Mouse (Mus musculus) T-helper 2 cell (primary cell): Measurements from ENCODE around the gene Dennd1a.
"Not testable (repeated sequence)": the region's sequence is repeated elsewhere in the genome, so short reads cannot be mapped to it uniquely, and the experiment has no call there.

ENCODE experiments used
- in situ Hi-C: fragments of 300-600 bp; cut with MboI, MseI; formaldehyde crosslinking; loops from one replicate; pipeline ENCODE4 v1.15.1; 2025; ENCODE audit warnings: high pct_unique_total_duplicates

Dennd1a gene

GRCm38 (mm10) chr2:37971726-37972125, 315.5 kb downstream of the Dennd1a start:
- in situ Hi-C loops = no loop called here

GRCm38 (mm10) chr2:37969713-37970485, 317.3 kb downstream of the Dennd1a start:
- in situ Hi-C loops = no loop called here

- in situ Hi-C loops = no loop called here
Observed at GRCm38 (mm10) chr2:37964534-37964933, 322.7 kb downstream of the Dennd1a start.

GRCm38 (mm10) chr2:37963362-37963761, 323.8 kb downstream of the Dennd1a start:
- in situ Hi-C loops = no loop called here

- in situ Hi-C loops = loop anchor here (10.0 kb wide), 1 partner anchor 426 kb away; no protein-coding TSS in a partner anchor
Observed at GRCm38 (mm10) chr2:37948424-37948823, 338.8 kb downstream of the Dennd1a start.

- in situ Hi-C loops = loop anchor here (10.0 kb wide), 1 partner anchor 429 kb away; no protein-coding TSS in a partner anchor
Observed at GRCm38 (mm10) chr2:37945598-37946336, 341.4 kb downstream of the Dennd1a start.

GRCm38 (mm10) chr2:37942906-37943305, 344.3 kb downstream of the Dennd1a start:
- in situ Hi-C loops = loop anchor here (10.0 kb wide), 1 partner anchor 432 kb away; no protein-coding TSS in a partner anchor

GRCm38 (mm10) chr2:37941741-37942140, 345.4 kb downstream of the Dennd1a start:
- in situ Hi-C loops = loop anchor here (10.0 kb wide), 1 partner anchor 433 kb away; no protein-coding TSS in a partner anchor

- in situ Hi-C loops = loop anchor here (10.0 kb wide), 1 partner anchor 434 kb away; no protein-coding TSS in a partner anchor
Observed at GRCm38 (mm10) chr2:37940845-37941361, 346.3 kb downstream of the Dennd1a start.

- in situ Hi-C loops = loop anchor here (10.0 kb wide), 1 partner anchor 435 kb away; no protein-coding TSS in a partner anchor
Observed at GRCm38 (mm10) chr2:37939997-37940396, 347.2 kb downstream of the Dennd1a start.

GRCm38 (mm10) chr2:37936922-37937321, 350.3 kb downstream of the Dennd1a start:
- in situ Hi-C loops = not testable (repeated sequence)

GRCm38 (mm10) chr2:37932240-37932639, 354.9 kb downstream of the Dennd1a start:
- in situ Hi-C loops = no loop called here

GRCm38 (mm10) chr2:37931018-37931930, 355.9 kb downstream of the Dennd1a start:
- in situ Hi-C loops = no loop called here

GRCm38 (mm10) chr2:37926133-37926503, 361.1 kb downstream of the Dennd1a start:
- in situ Hi-C loops = no loop called here

- in situ Hi-C loops = no loop called here
Observed at GRCm38 (mm10) chr2:37925413-37926132, 361.6 kb downstream of the Dennd1a start.

- in situ Hi-C loops = no loop called here
Observed at GRCm38 (mm10) chr2:37908721-37909506, 378.3 kb downstream of the Dennd1a start.

GRCm38 (mm10) chr2:37908296-37908695, 378.9 kb downstream of the Dennd1a start:
- in situ Hi-C loops = no loop called here

- in situ Hi-C loops = no loop called here
Observed at GRCm38 (mm10) chr2:37906261-37906660, 380.9 kb downstream of the Dennd1a start.

- in situ Hi-C loops = no loop called here
Observed at GRCm38 (mm10) chr2:37903286-37903685, 383.9 kb downstream of the Dennd1a start.

- in situ Hi-C loops = no loop called here
Observed at GRCm38 (mm10) chr2:37883214-37883613, 404.0 kb downstream of the Dennd1a start.
